Mouse (Mus musculus) bone marrow macrophage, adult 2 months (primary cell): ENCODE results near the gene Prep.

Experiments
- CTCF ChIP-seq: IDR thresholded peaks from 2 replicates; pipeline ENCODE4 v1.5.1; 2012; ENCODE audit warnings: low read depth, mild to moderate bottlenecking, low read length, moderate library complexity
- POLR2A ChIP-seq: IDR thresholded peaks from 2 replicates; pipeline ENCODE4 v1.6.1; 2012; ENCODE audit warnings: mild to moderate bottlenecking, low read depth, low read length, borderline replicate concordance

DNA sequence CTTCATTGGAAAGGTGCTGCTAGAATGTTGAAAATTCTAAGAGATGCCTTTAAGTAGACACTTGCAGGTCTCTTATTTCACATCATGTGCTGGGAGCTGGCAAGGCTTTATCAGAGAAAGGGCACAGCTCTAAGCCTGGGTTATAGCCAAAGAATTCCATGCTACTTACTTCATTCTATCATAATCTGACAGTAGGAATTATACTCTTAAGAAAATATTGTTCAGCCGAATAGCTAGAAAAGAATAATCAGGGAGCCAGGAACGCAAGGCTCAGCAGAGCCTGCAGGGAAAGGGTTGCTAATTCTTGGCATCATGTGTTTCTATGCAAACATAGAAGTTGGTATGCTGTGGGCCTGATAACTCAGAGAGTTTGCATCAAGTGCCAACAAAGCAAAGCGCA, 114.3 kb downstream of the Prep start:
- TF ChIP-seq CTCF (no peak), POLR2A (no peak)
